Mouse (Mus musculus) cerebellum, postnatal 10 days (tissue): ENCODE data around the gene Igtp.
A peak's percentile ranks its signal among the peaks of the same experiment; 100 is the strongest.

Experiments
- DNase-seq, 2 experiments: peaks; one replicate each; pipeline ENCODE4 v3.0.0; 2021; ENCODE audit warnings: mixed read lengths in 2 of 2

The Igtp gene

GRCm38 (mm10) chr11:58199229-58200037 lies at the start of gene Igtp, which contains the start of gene Irgm2:
Gene Igtp, plus strand, starts transcription at chr11:58199556.
Gene Irgm2, plus strand, starts transcription at chr11:58199618.
- DNase-seq, result peak; percentile 42 to 57

GRCm38 (mm10) chr11:58155458-58155857 lies 43.9 kb upstream of the Igtp start:
- no peak for DNase-seq

DNA sequence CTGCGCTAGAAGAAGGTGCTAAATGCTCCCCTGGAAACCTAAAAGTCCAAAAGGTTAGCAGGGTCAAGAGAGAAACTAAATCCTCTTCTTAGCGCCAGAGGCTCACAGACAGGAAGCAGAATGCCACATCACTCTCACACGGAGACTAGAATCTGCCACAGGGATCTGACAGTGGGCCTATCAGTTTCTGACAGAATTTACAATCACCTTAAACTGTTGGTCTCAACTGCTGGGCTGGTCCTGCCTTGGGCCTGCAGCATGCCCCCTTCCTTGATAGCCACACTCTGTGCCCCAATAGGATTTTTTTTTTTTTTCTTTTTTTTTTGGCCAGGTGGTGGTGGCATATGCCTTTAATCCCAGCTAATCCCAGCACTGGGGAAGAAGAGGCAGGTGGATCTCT lies 42.5 kb upstream of the Igtp start:
- DNase-seq, result no peak

GRCm38 (mm10) chr11:58165072-58165471 lies 34.3 kb upstream of the Igtp start:
- peak; percentile 30 to 31 for DNase-seq

DNA sequence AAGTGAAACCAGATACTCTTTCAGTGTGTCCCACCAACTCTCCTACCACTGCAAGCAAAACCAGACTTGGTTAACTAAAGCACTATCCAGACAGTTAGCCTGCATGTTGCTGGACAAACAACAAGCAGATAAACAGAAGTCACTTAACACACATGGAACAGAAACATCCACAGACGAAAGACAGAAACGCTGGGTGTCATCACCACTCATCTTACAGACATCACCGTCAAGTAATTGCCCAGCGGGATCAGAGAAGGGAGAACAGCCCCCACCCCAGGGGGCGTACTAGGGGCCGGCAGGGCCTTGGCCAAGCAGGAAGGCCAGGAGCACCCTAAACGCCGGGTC lies 31.6 kb upstream of the Igtp start:
- no peak for DNase-seq

DNA sequence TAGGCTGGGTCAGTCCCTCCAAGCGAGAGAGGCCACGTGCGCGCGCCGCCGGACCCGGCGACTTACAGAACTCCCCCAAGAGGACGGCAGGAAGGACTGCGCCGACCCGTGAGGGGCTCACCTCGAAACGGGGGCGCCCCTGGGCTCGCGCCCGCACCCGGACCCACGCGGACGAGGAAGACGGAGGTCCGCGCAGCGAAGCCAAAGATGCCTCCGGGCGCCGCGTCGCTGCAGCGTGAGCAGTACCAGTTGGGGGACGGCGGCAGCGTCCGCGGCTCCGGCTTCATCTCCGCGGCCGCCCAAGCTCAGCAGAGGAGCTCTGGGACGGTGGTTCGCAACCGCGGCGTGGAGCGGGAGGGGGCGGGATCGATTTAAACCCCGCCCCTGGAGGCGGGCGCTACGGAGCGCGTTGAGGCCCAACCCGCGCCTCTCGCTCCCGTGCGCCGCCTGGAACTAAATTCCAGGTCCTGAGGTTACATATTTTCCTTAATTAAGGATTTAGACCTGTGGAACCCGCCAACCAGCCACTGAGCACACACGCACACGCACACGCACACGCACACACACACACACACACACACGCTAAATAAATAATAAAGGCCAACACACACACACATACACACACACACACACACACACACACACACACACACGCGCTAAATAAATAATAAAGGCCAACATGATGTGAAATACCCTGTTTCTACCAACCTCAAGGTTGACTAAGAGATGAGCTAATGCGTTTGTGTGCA lies 31.0 kb upstream of the Igtp start, which contains the start of gene Gemin5:
Gene Gemin5, minus strand, starts transcription at position 373 of the 749 bp plus-strand sequence.
- DNase-seq, result peak; percentile 94

DNA sequence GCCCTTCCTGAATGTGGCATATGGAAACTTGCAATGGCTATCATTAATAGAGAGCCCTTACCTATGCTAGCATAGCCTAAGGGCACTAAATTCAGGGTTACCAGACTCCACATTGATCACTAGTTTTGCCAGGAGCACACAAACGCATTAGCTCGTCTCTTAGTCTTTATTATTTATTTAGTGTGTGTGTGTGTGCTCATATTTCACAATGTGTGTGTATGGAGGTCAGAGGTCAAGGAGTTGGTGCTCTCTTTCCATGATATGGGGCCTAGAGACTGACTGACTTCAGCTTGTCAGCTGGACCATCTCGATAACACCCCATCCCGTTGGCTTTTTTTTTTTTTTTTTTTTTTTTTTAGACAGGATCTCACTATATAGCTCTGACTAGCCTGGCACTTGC lies 29.7 kb upstream of the Igtp start:
- DNase-seq, result no peak

- DNase-seq, result peak; percentile 98
Measured at GRCm38 (mm10) chr11:58171459-58172091, 27.8 kb upstream of the Igtp start, which contains the start of gene Mrpl22. Gene Mrpl22, plus strand, starts transcription at chr11:58171661.

DNA sequence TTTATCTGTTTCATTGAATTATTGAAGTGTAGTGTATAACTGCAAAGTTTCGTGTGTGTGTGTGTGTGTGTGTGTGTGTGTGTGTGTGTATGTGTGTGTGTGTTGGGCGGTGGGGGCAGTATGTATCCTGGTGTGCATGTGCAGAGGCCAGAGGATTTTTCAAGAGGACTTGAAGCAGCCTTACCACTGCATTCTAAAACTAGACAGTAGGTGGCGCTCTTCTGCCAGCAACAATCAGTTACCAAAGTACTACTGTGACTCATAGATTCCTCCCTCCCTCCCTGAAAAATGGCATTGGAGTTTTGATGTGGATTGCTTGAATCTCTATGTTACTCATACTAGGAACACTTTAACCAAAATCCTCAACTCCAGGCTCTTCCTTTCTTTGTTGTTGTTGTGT lies 19.8 kb upstream of the Igtp start:
- DNase-seq, result peak; percentile 81 to 85

GRCm38 (mm10) chr11:58179986-58180385 lies 19.4 kb upstream of the Igtp start:
- DNase-seq, result peak in 1 of 2 experiments; percentile 13

DNA sequence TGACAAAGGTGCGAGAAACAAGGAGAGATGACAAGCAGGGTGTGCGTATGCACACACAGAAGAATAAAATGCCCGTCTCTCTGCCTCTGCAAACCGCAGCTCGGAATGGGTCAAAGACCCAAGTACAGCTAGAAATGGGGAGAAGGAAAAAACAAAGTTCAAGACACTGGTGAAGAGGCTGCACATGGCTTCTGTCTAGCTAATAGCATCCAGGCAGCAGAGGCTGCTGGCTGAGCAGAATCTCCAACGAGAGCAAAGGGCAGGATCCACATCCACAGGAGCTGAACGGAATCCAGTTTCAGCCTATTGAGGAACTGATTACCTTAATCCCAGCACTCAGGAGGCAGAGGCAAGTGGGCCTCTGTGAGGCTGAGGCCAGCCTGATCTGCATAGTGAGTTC lies 18.6 kb upstream of the Igtp start:
- DNase-seq, result no peak

DNA sequence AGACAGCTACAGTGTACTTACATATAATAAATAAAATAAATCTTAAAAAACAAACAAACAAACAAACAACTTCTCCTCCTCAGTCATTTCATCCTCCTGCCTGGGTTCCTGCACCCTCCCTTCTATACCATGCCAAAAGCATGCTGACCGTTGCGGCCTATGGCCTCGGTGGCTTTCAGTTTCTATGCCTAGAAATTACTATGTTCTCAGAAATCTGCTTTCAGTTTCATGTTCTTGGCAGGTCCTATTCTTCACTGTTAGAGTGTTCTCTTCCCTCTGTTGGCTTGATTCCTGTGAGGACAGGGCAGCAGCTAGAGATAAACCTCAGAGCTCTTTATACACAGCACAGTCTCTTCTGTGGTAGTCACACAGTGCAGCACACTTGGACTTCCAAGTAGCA lies 15.8 kb upstream of the Igtp start:
- no peak for DNase-seq

DNA sequence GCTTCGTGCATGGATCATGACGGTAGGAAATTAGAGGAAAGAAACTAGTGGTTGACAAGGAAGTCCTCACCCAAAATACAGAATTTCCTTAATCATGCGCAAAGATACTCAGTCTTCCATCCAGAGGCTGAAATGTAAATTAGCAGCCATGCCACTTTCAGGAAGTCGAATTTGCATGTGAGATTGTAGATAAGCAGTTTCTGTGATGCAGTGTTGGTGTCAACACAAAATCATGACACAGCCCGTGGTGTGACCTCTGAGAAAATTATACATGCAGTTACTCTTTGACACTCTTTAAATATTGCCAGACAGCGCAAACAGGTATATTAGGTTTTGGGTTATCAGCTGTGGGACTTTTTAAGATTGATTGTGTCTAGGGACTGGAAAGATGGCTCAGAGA lies 9.7 kb upstream of the Igtp start:
- DNase-seq, result no peak

- no peak for DNase-seq
Measured at GRCm38 (mm10) chr11:58193326-58193725, 6.0 kb upstream of the Igtp start.

- DNase-seq, result no peak
Measured at GRCm38 (mm10) chr11:58193860-58194520, 5.4 kb upstream of the Igtp start.

DNA sequence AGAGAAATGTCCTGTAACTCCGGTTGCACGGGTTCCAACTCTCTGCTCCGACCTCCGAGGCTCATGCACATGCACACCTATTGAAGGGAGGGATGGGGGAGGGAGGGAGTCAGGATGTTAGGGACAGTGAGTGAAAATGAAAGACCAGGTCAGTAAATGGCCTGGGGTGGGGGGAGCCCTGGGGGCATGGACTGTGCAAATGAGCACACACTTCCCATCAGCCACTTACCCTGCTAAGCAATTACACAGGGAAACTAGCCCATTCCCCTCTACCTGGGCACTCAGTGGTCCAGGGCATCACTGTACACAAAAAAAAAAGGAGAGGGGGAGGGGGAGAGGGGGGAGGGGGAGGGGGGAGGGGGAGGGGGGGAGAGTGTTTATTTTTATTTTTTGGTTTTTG lies 693 bp upstream of the Igtp start:
- DNase-seq, result no peak

- DNase-seq, result no peak
Measured at GRCm38 (mm10) chr11:58200226-58200625, 870 bp downstream of the Igtp start.

GRCm38 (mm10) chr11:58201052-58201451 lies 1.7 kb downstream of the Igtp start:
- peak; percentile 56 to 71 for DNase-seq

- DNase-seq, result no peak
Measured at GRCm38 (mm10) chr11:58210321-58210886, 11.0 kb downstream of the Igtp start.

GRCm38 (mm10) chr11:58211062-58211681 lies 11.8 kb downstream of the Igtp start:
- DNase-seq, result no peak

DNA sequence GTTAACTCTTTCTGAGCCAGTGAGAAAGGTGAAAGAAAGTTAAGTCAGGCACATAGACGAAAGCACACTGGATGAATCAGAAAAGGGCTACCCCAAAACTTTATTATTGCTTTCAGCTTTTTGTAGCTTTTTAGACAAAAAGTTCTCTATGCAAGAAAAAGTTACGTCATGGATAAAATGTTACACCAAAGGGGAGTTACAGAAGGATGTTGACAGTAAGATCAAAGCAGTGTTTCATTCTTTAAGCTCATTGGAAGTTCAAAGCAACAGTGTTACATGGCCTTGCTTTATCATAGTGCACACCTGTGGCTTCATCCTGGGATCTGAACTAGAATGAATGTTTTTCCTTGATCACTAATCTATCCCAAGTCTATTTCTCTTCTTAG lies 12.3 kb downstream of the Igtp start:
- DNase-seq, result no peak

DNA sequence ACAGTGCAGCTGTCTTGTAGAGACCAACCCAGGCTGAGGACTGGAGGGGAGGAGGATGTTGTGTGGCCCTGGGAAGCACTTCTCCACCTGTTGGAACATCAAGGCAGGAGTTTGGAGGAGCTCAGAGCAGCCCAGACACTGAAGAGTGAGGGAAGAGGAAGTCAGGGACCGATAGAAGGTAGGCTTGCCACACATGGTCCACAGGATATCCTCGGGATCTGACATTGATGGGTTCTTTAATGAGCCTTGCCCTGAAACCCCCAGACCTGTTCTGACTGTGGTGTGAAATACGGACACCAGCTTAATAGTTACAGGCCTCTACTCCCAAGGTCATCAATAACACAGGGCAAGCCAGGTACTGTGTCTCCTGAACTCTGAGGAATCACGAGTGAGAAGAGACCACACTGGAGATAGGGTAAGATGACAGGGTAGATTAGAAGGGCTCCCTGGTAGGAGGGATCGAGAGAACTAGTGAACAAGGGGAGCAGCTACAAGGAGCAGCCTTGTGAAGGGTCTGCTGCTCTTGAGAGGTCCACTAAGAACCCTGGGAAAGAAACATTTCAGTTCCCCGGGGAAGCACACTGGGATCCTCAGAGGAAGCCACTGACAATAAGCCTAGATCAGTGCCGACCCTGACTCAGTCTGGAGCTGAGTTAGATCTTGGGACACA lies 14.5 kb downstream of the Igtp start:
- no peak for DNase-seq
